Mouse (Mus musculus): ENCODE results near the gene Shcbp1l. TPM values are rescaled to one million over a fixed set of nuclear protein-coding genes. Genes with fewer than 3 reads are reported as not detected.

Gene Shcbp1l
- polyA plus RNA-seq, 1 experiment, result not detected

GRCm38 (mm10) chr1:153424271-153424670 is 691 bp upstream of the Shcbp1l start:
- Histone ChIP-seq H3K79me2 (ENCODE audit: control insufficient read depth, insufficient read depth) (no peaks in the 10 kb centered on the region), H3K4me3 (no peak overlapping the region), H3K4me2 (ENCODE audit: low read depth) (no peak overlapping the region), H3ac (ENCODE audit: control insufficient read depth, insufficient read length) (no peak overlapping the region), H3K27me3 (ENCODE audit: control insufficient read depth, insufficient read depth, insufficient read length) (peaks cover 12% of the 10 kb centered on the region), H3K36me3 (ENCODE audit: control insufficient read depth, insufficient read depth) (no peaks in the 10 kb centered on the region)
- TF ChIP-seq POLR2AphosphoS2 (IDR thresholded peaks at IDR 0.05; ENCODE audit: insufficient read length, low read depth) (no peak), TCF3 (IDR thresholded peaks at IDR 0.05; ENCODE audit: insufficient read length, low read depth) (no peak), SRF (IDR thresholded peaks at IDR 0.05; ENCODE audit: control insufficient read depth, insufficient read length, low read depth) (no peak), USF1 (IDR thresholded peaks at IDR 0.05; ENCODE audit: low read depth) (no peak)

- H3K27me3 ChIP-seq (ENCODE audit: control insufficient read depth, insufficient read depth, insufficient read length), result no peaks in the 10 kb centered on the region
- no peak overlapping the region for H3ac ChIP-seq (ENCODE audit: control insufficient read depth, insufficient read length)
- TF ChIP-seq TCF12 (IDR thresholded peaks at IDR 0.05; ENCODE audit: insufficient read depth, poor library complexity, severe bottlenecking) (no peak), POLR2A (IDR thresholded peaks at IDR 0.05; ENCODE audit: insufficient read length, low read depth) (no peak), POLR2AphosphoS2 (IDR thresholded peaks at IDR 0.05; ENCODE audit: insufficient read length, low read depth) (no peak), USF1 (IDR thresholded peaks at IDR 0.05; ENCODE audit: low read depth) (no peak), REST (IDR thresholded peaks at IDR 0.05; ENCODE audit: insufficient read depth, insufficient read length) (no peak), E2F4 (IDR thresholded peaks at IDR 0.05; ENCODE audit: insufficient read depth) (no peak), MYOG (IDR thresholded peaks at IDR 0.05; ENCODE audit: control insufficient read depth in 1 of 3, insufficient read depth in 1 of 3, insufficient read length in 2 of 3, low read depth in 2 of 3) (no peak), MAX (IDR thresholded peaks at IDR 0.05; ENCODE audit: low read depth) (no peak), SRF (IDR thresholded peaks at IDR 0.05; ENCODE audit: control insufficient read depth, insufficient read length, low read depth) (no peak), TCF3 (IDR thresholded peaks at IDR 0.05; ENCODE audit: insufficient read length, low read depth) (no peak), CEBPB (IDR thresholded peaks at IDR 0.05; ENCODE audit: insufficient read depth, poor library complexity, severe bottlenecking) (no peak)
- no peaks in the 10 kb centered on the region for H3K36me3 ChIP-seq (ENCODE audit: control insufficient read depth, insufficient read depth)
- no peaks in the 10 kb centered on the region for H3K79me2 ChIP-seq (ENCODE audit: control insufficient read depth, insufficient read depth)
- no peak overlapping the region for H3K4me3 ChIP-seq
- H3K4me2 ChIP-seq (ENCODE audit: low read depth), result no peak overlapping the region
Observed at GRCm38 (mm10) chr1:153431158-153431557, 6.2 kb downstream of the Shcbp1l start.

- Histone ChIP-seq H3K4me2 (ENCODE audit: low read depth) (no peak overlapping the region), H3K79me2 (ENCODE audit: control insufficient read depth, insufficient read depth) (no peaks in the 10 kb centered on the region), H3K4me3 (no peak overlapping the region), H3K27me3 (ENCODE audit: control insufficient read depth, insufficient read depth, insufficient read length) (no peaks in the 10 kb centered on the region), H3K36me3 (ENCODE audit: control insufficient read depth, insufficient read depth) (no peaks in the 10 kb centered on the region), H3ac (ENCODE audit: control insufficient read depth, insufficient read length) (no peak overlapping the region)
- TF ChIP-seq MYOD1 (IDR thresholded peaks at IDR 0.05; ENCODE audit: control insufficient read depth in 1 of 3, insufficient read length in 2 of 3, low read depth in 2 of 3), result no peak
Observed at GRCm38 (mm10) chr1:153431701-153432100, 6.7 kb downstream of the Shcbp1l start.

GRCm38 (mm10) chr1:153432329-153432728 is 7.4 kb downstream of the Shcbp1l start:
- H3ac ChIP-seq (ENCODE audit: control insufficient read depth, insufficient read length), result no peak overlapping the region
- no peak overlapping the region for H3K4me3 ChIP-seq
- no peak for TF ChIP-seq REST (IDR thresholded peaks at IDR 0.05; ENCODE audit: insufficient read depth, insufficient read length)
- TF ChIP-seq MYOD1 (IDR thresholded peaks at IDR 0.05; ENCODE audit: control insufficient read depth in 1 of 3, insufficient read length in 2 of 3, low read depth in 2 of 3), result no peak
- no peak for TF ChIP-seq USF1 (IDR thresholded peaks at IDR 0.05; ENCODE audit: low read depth)
- TF ChIP-seq SRF (IDR thresholded peaks at IDR 0.05; ENCODE audit: control insufficient read depth, insufficient read length, low read depth), result no peak
- no peak for TF ChIP-seq MYOG (IDR thresholded peaks at IDR 0.05; ENCODE audit: control insufficient read depth in 1 of 3, insufficient read depth in 1 of 3, insufficient read length in 2 of 3, low read depth in 2 of 3)
- TF ChIP-seq MAX (IDR thresholded peaks at IDR 0.05; ENCODE audit: low read depth), result no peak
- no peak for TF ChIP-seq E2F4 (IDR thresholded peaks at IDR 0.05; ENCODE audit: insufficient read depth)
- TF ChIP-seq TCF3 (IDR thresholded peaks at IDR 0.05; ENCODE audit: insufficient read length, low read depth), result no peak
- TF ChIP-seq POLR2AphosphoS2 (IDR thresholded peaks at IDR 0.05; ENCODE audit: insufficient read length, low read depth), result no peak
- no peak for TF ChIP-seq TCF12 (IDR thresholded peaks at IDR 0.05; ENCODE audit: insufficient read depth, poor library complexity, severe bottlenecking)
- no peak for TF ChIP-seq CEBPB (IDR thresholded peaks at IDR 0.05; ENCODE audit: insufficient read depth, poor library complexity, severe bottlenecking)
- no peak for TF ChIP-seq POLR2A (IDR thresholded peaks at IDR 0.05; ENCODE audit: insufficient read length, low read depth)
- H3K4me2 ChIP-seq (ENCODE audit: low read depth), result no peak overlapping the region
- H3K79me2 ChIP-seq (ENCODE audit: control insufficient read depth, insufficient read depth), result no peaks in the 10 kb centered on the region
- H3K27me3 ChIP-seq (ENCODE audit: control insufficient read depth, insufficient read depth, insufficient read length), result no peaks in the 10 kb centered on the region
- no peaks in the 10 kb centered on the region for H3K36me3 ChIP-seq (ENCODE audit: control insufficient read depth, insufficient read depth)

GRCm38 (mm10) chr1:153433851-153434589 is 9.1 kb downstream of the Shcbp1l start:
- Histone ChIP-seq H3K4me3 (no peak overlapping the region), H3K27me3 (ENCODE audit: control insufficient read depth, insufficient read depth, insufficient read length) (no peaks in the 10 kb centered on the region), H3K36me3 (ENCODE audit: control insufficient read depth, insufficient read depth) (no peaks in the 10 kb centered on the region), H3K79me2 (ENCODE audit: control insufficient read depth, insufficient read depth) (no peaks in the 10 kb centered on the region), H3ac (ENCODE audit: control insufficient read depth, insufficient read length) (no peak overlapping the region), H3K4me2 (ENCODE audit: low read depth) (no peak overlapping the region)
- TF ChIP-seq CEBPB (IDR thresholded peaks at IDR 0.05; ENCODE audit: insufficient read depth, poor library complexity, severe bottlenecking) (no peak), POLR2AphosphoS2 (IDR thresholded peaks at IDR 0.05; ENCODE audit: insufficient read length, low read depth) (no peak), REST (IDR thresholded peaks at IDR 0.05; ENCODE audit: insufficient read depth, insufficient read length) (no peak), MAX (IDR thresholded peaks at IDR 0.05; ENCODE audit: low read depth) (no peak), POLR2A (IDR thresholded peaks at IDR 0.05; ENCODE audit: insufficient read length, low read depth) (no peak), TCF3 (IDR thresholded peaks at IDR 0.05; ENCODE audit: insufficient read length, low read depth) (no peak), MYOG (IDR thresholded peaks at IDR 0.05; ENCODE audit: control insufficient read depth in 1 of 3, insufficient read depth in 1 of 3, insufficient read length in 2 of 3, low read depth in 2 of 3) (no peak), USF1 (IDR thresholded peaks at IDR 0.05; ENCODE audit: low read depth) (no peak), SRF (IDR thresholded peaks at IDR 0.05; ENCODE audit: control insufficient read depth, insufficient read length, low read depth) (no peak), MYOD1 (IDR thresholded peaks at IDR 0.05; ENCODE audit: control insufficient read depth in 1 of 3, insufficient read length in 2 of 3, low read depth in 2 of 3) (no peak)
